Mouse (Mus musculus): ENCODE measurements around the gene Tmem114. TPM values are rescaled to one million over a fixed set of nuclear protein-coding genes. Genes with fewer than 3 reads are reported as not detected.

Gene Tmem114
- polyA plus RNA-seq (2021; fragmentation: Nextera tagmentation), result 3.8 and 4.9 TPM in 2 replicates
- long read RNA-seq, experiment 1, partial matches to known transcripts, result 0 of 4 reads
- long read RNA-seq, experiment 1, other reads (novel, unspliced or antisense), result 0 of 4 reads
- long read RNA-seq, experiment 2, transcript Tmem114-201 (4 exons, 1,407 nt), result major isoform, 5 of 6 reads
- long read RNA-seq, experiment 2, partial matches to known transcripts, result 0 of 6 reads
- long read RNA-seq, experiment 2, other reads (novel, unspliced or antisense), result 1 of 6 reads

DNA sequence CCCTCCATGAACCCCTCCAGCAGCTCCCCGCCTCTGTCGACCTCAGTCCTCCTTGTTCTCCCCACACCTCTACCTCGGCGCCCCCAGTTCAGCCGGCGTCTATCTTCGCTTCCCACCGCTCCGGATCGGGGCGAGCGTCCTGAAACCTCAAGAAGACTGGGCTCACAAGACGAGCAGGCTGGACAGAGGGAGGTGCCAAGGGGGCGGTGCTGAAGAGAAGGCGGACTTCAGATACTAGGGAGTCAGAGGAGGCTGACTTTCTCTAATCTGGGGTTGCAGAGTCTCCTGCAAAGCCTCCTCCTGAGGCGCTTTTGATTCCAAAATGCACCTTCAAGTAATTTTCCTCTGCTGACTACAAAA, at the start of gene Tmem114:
TSS of gene Tmem114 (minus strand) at position 166 of the 360 bp plus-strand sequence.

DNA sequence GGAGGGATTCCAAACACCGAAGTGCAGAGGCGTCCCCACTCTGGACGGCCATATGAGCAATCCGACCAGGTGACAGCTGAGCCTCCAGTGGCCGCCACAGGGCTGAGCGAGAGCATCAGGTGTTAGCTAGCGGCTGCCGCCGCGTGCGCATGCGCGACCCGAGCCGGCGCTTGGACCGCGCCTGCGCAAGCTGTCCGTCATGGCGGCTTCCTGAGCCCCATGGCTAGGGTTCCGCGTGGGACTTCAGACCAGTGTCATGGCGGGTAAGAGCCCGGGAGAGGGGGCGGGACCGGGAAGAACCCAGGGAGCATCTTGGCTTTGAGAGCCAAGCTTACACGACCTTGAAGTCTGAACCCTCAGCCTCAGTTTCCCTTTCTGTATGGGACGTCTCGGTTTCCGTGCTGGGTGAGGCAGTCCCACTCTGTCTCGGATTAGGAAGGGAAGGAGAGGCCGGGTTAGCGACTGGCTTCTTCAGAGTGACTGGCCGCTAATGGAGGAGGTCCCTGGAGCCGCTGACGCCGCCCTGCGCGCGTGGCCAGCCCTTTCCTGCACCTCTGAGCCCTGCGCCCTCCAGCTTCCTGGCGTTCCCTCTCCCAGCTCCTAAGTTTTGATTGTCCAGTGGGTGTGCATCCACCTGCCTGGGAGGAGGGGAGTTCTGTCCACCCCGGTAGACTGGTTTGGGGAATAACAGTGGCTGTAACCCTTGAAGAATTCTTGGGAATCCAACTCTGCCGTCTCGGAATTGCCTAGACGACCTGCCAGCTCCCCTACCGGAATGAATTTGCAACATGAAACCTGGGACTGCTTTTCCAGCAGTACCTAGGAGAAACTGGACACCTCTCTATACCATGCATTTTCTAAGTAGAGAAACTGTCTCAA, 45.9 kb upstream of the Tmem114 start, which contains the start of gene Mettl22:
TSS of gene Mettl22 (plus strand) at position 186 of the 879 bp plus-strand sequence.

Other genes with a start within 250 kb of the Tmem114 start
- 44.5 and 46.7 TPM in 2 replicates for gene Mettl22, start 45.7 kb upstream of the Tmem114 start, polyA plus RNA-seq (2021; fragmentation: Nextera tagmentation)
- 109 and 132 TPM in 2 replicates for gene Abat, start 88.3 kb upstream of the Tmem114 start, polyA plus RNA-seq (2021; fragmentation: Nextera tagmentation)
- gene Pmm2, start 212.5 kb upstream of the Tmem114 start, polyA plus RNA-seq (2021; fragmentation: Nextera tagmentation), result 8.9 TPM in 2 replicates
- 5.3 and 5.6 TPM in 2 replicates for gene Tmem186, start 212.6 kb upstream of the Tmem114 start, polyA plus RNA-seq (2021; fragmentation: Nextera tagmentation)
- gene Carhsp1, start 247.0 kb upstream of the Tmem114 start, polyA plus RNA-seq (2021; fragmentation: Nextera tagmentation), result 36.5 and 40.7 TPM in 2 replicates

All from layer of hippocampus, adult 6 months (tissue).